Mouse (Mus musculus) kidney, adult 2 months (tissue): ENCODE data around the gene Brd1. TPM values are rescaled to one million over a fixed set of nuclear protein-coding genes. Genes with fewer than 3 reads are reported as not detected.

Experiments
- DNase-seq: peaks from one replicate; pipeline ENCODE4 v3.0.0; 2021
- H3K27ac ChIP-seq: fragments of 200-500 bp; 2 replicates; pipeline ENCODE4 v1.5.1; 2012; ENCODE audit warnings: low read depth, low read length, control low read depth, inconsistent platforms; ENCODE audit not compliant: insufficient read depth
- H3K27me3 ChIP-seq: fragments of 200-500 bp; replicated peaks from 2 replicates; pipeline ENCODE4 v1.6.1; 2012; ENCODE audit warnings: mild to moderate bottlenecking, moderate library complexity, low read length, inconsistent platforms; ENCODE audit not compliant: control insufficient read depth, insufficient read depth
- H3K36me3 ChIP-seq: fragments of 200-500 bp; 2 replicates; pipeline ENCODE4 v1.6.1; 2012; ENCODE audit warnings: mild to moderate bottlenecking, moderate library complexity, low read length, inconsistent platforms; ENCODE audit not compliant: control insufficient read depth, insufficient read depth
- H3K4me1 ChIP-seq: fragments of 200-500 bp; 2 replicates; pipeline ENCODE4 v1.6.1; 2011; ENCODE audit warnings: low read length; ENCODE audit not compliant: control insufficient read depth, insufficient read depth
- H3K4me3 ChIP-seq: fragments of 200-500 bp; 2 replicates; pipeline ENCODE4 v1.5.1; 2011; ENCODE audit warnings: mild to moderate bottlenecking, low read depth, low read length, control low read depth; ENCODE audit not compliant: insufficient read depth
- CTCF ChIP-seq: fragments of 200-500 bp; conservative IDR thresholded peaks from 2 replicates; pipeline ENCODE4 v1.5.1; 2011; ENCODE audit warnings: low read depth, mild to moderate bottlenecking, control low read depth, low read length, moderate library complexity, mixed read lengths; ENCODE audit not compliant: insufficient read depth, insufficient read length
- POLR2A ChIP-seq: fragments of 200-500 bp; IDR thresholded peaks from one replicate; pipeline ENCODE4 v1.6.1; 2011; ENCODE audit warnings: low read depth, low read length, control low read depth
- WGBS: fragments of 180-500 bp; shearing (Covaris S2); methylation state at CpG from one replicate; pipeline ENCODE4 v1.1.7; 2018; 5-methylcytosine and 5-hydroxymethylcytosine counted together
- polyA plus RNA-seq: library from polyadenylated mRNA; depleted of rRNA; stranded (reverse); fragments of >200 nt; gene quantifications from 2 replicates; pipeline ENCODE4 v1.2.3, GENCODE M21; 2012

The Brd1 gene
- polyA plus RNA-seq, 1 experiment: 11.0 TPM

GRCm38 (mm10) chr15:88704284-88704683, 29.7 kb downstream of the Brd1 start:
- DNase-seq: peak; percentile 77
- no peak overlapping the region for H3K27ac ChIP-seq
- H3K36me3 ChIP-seq: peaks cover 3% of the 10 kb centered on the region
- no peak for TF ChIP-seq CTCF
- no peak for TF ChIP-seq POLR2A
- no peaks in the 10 kb centered on the region for H3K27me3 ChIP-seq
- no peak overlapping the region for H3K4me3 ChIP-seq
- peaks cover 4% of the 10 kb centered on the region; the same call in 1 of the 2 replicates for H3K4me1 ChIP-seq
- WGBS: 7% methylated on average over 1 of the region's 1 CpGs

GRCm38 (mm10) chr15:88702501-88702900, 31.5 kb downstream of the Brd1 start:
- TF ChIP-seq CTCF: no peak
- TF ChIP-seq POLR2A: no peak
- Histone ChIP-seq H3K4me1 (peaks cover 4% of the 10 kb centered on the region; the same call in 1 of the 2 replicates), H3K27me3 (no peaks in the 10 kb centered on the region), H3K4me3 (no peak overlapping the region), H3K36me3 (peaks cover 1% of the 10 kb centered on the region), H3K27ac (no peak overlapping the region)
- peak; percentile 52 for DNase-seq
- WGBS: 33% methylated on average over 3 of the region's 3 CpGs

GRCm38 (mm10) chr15:88700759-88701158, 33.3 kb downstream of the Brd1 start:
- 89% methylated on average over 18 of the region's 18 CpGs for WGBS
- no peak for TF ChIP-seq CTCF
- H3K27ac ChIP-seq: no peak overlapping the region
- DNase-seq: no peak
- no peak overlapping the region for H3K4me3 ChIP-seq
- peaks cover 3% of the 10 kb centered on the region for H3K36me3 ChIP-seq
- peaks cover 4% of the 10 kb centered on the region; the same call in 1 of the 2 replicates for H3K4me1 ChIP-seq
- no peaks in the 10 kb centered on the region for H3K27me3 ChIP-seq

- peaks cover 3% of the 10 kb centered on the region for H3K36me3 ChIP-seq
- H3K4me1 ChIP-seq: peaks cover 4% of the 10 kb centered on the region; the same call in 1 of the 2 replicates
- WGBS: 72% methylated on average over 5 of the region's 5 CpGs
- DNase-seq: no peak
- no peak for TF ChIP-seq POLR2A
- TF ChIP-seq CTCF: no peak
- no peak overlapping the region for H3K27ac ChIP-seq
- H3K4me3 ChIP-seq: no peak overlapping the region
- H3K27me3 ChIP-seq: no peaks in the 10 kb centered on the region
Observed at GRCm38 (mm10) chr15:88699508-88699907, 34.5 kb downstream of the Brd1 start.

GRCm38 (mm10) chr15:88697586-88697985, 36.4 kb downstream of the Brd1 start:
- H3K36me3 ChIP-seq: peaks cover 3% of the 10 kb centered on the region
- H3K27ac ChIP-seq: no peak overlapping the region
- no peak for DNase-seq
- no peaks in the 10 kb centered on the region for H3K4me1 ChIP-seq
- no peaks in the 10 kb centered on the region for H3K27me3 ChIP-seq
- H3K4me3 ChIP-seq: no peak overlapping the region
- 83% methylated on average over 5 of the region's 5 CpGs for WGBS
- no peak for TF ChIP-seq POLR2A
- no peak for TF ChIP-seq CTCF

GRCm38 (mm10) chr15:88696055-88696454, 38.0 kb downstream of the Brd1 start:
- 85% methylated on average over 7 of the region's 7 CpGs for WGBS
- Histone ChIP-seq H3K27ac (no peak overlapping the region), H3K4me3 (no peak overlapping the region), H3K27me3 (no peaks in the 10 kb centered on the region), H3K4me1 (no peaks in the 10 kb centered on the region), H3K36me3 (peaks cover 3% of the 10 kb centered on the region)
- TF ChIP-seq CTCF (no peak), POLR2A (no peak)
- DNase-seq: no peak

- WGBS: 60% methylated on average over 5 of the region's 5 CpGs
- no peak for TF ChIP-seq CTCF
- TF ChIP-seq POLR2A: no peak
- Histone ChIP-seq H3K4me3 (no peak overlapping the region), H3K4me1 (no peaks in the 10 kb centered on the region), H3K27ac (no peak overlapping the region), H3K36me3 (peaks cover 5% of the 10 kb centered on the region), H3K27me3 (no peaks in the 10 kb centered on the region)
- DNase-seq: peak; percentile 74
Observed at GRCm38 (mm10) chr15:88694033-88694432, 40.0 kb downstream of the Brd1 start.

- H3K27me3 ChIP-seq: no peaks in the 10 kb centered on the region
- DNase-seq: no peak
- H3K4me3 ChIP-seq: no peak overlapping the region
- WGBS: 88% methylated on average over 9 of the region's 9 CpGs
- TF ChIP-seq POLR2A (no peak), CTCF (no peak)
- H3K27ac ChIP-seq: no peak overlapping the region
- H3K4me1 ChIP-seq: no peaks in the 10 kb centered on the region
- peaks cover 12% of the 10 kb centered on the region for H3K36me3 ChIP-seq
Observed at GRCm38 (mm10) chr15:88692720-88693119, 41.3 kb downstream of the Brd1 start.
